Mouse (Mus musculus) lung, postnatal 0 days (tissue): Measurements from ENCODE around the gene Irx1. TPM values are rescaled to one million over a fixed set of nuclear protein-coding genes. Genes with fewer than 3 reads are reported as not detected.

ENCODE experiments used
- ATAC-seq: fragments of 200-750 bp; cut with Nextera tagmentation; 2 replicates; pipeline ENCODE4 v1.8.0; 2017; ENCODE audit warnings: moderate library complexity
- DNase-seq: peaks from one replicate; pipeline ENCODE4 v3.0.0-alpha.2; 2016; ENCODE audit warnings: low spot score
- H3K27ac ChIP-seq: fragments of 300-500 bp; sonication (generic); 2 replicates; pipeline ENCODE4 v1.5.1; 2014; ENCODE audit warnings: antibody characterized with exemption, mild to moderate bottlenecking, low read length, mixed read lengths
- H3K27me3 ChIP-seq: fragments of 300-500 bp; sonication (generic); replicated peaks from 2 replicates; pipeline ENCODE4 v1.6.1; 2014; ENCODE audit warnings: low read length, mixed read lengths; ENCODE audit not compliant: insufficient read depth
- H3K36me3 ChIP-seq: fragments of 300-500 bp; sonication (generic); 2 replicates; pipeline ENCODE4 v1.6.1; 2014; ENCODE audit warnings: low read length, mixed read lengths; ENCODE audit not compliant: insufficient read depth
- H3K4me1 ChIP-seq: fragments of 300-500 bp; sonication (generic); 2 replicates; pipeline ENCODE4 v1.6.1; 2014; ENCODE audit warnings: antibody characterized with exemption, low read depth, low read length, mixed read lengths; ENCODE audit not compliant: insufficient read depth
- H3K4me2 ChIP-seq: fragments of 300-500 bp; sonication (generic); replicated peaks from 2 replicates; pipeline ENCODE4 v1.6.1; 2014; ENCODE audit warnings: low read depth, mild to moderate bottlenecking, low read length, moderate library complexity, mixed read lengths
- H3K4me3 ChIP-seq: fragments of 300-500 bp; sonication (generic); 2 replicates; pipeline ENCODE4 v1.5.1; 2014; ENCODE audit warnings: low read depth, low read length
- H3K9ac ChIP-seq: fragments of 300-500 bp; sonication (generic); replicated peaks from 2 replicates; pipeline ENCODE4 v1.6.1; 2014; ENCODE audit warnings: low read depth, mild to moderate bottlenecking
- H3K9me3 ChIP-seq: fragments of 300-500 bp; sonication (generic); 2 replicates; pipeline ENCODE4 v1.6.1; 2016; ENCODE audit warnings: low read length, mixed read lengths
- CTCF ChIP-seq: IDR thresholded peaks from 2 replicates; pipeline ENCODE4 v1.5.1; 2016; ENCODE audit warnings: antibody characterized with exemption, mild to moderate bottlenecking
- EP300 ChIP-seq: IDR thresholded peaks from 2 replicates; pipeline ENCODE4 v1.6.1; 2016; ENCODE audit warnings: antibody characterized with exemption, mild to moderate bottlenecking, control low read depth
- WGBS: fragments of 180-500 bp; shearing (Covaris S2); extraction: QIAGEN DNeasy Blood & Tissue Kit; methylation state at CpG from one replicate; pipeline ENCODE4 v1.1.7; 2014; 5-methylcytosine and 5-hydroxymethylcytosine counted together
- polyA plus RNA-seq: library from polyadenylated mRNA; unstranded; fragments of >200 nt; fragmentation: Nextera tagmentation; extraction: Ambion mirVana; gene quantifications from 2 replicates; pipeline ENCODE4 v1.2.1, GENCODE M21; 2015

The Irx1 gene
- polyA plus RNA-seq, 1 experiment from 2014 or later: 20.6 TPM

DNA sequence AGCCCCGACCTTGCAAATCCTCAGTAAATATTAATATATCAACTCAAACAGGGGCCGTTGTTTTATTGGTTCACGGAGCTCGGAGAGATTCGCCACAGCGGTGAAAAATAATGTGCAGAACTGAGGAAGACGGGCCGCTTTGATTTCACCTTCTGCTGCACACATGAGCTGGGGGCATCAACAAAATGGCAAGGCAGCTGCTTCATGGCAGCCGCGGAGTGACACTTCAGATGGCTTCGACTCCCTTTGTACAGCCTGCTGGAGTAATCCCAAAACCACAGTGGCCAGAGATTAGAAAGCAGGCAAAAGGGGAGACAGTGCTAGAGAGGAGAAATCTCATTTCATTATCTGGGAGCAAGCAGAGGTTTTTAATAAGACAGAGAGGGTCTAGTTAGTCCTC lies 11.6 kb downstream of the Irx1 start:
- H3K4me2 ChIP-seq: no peak overlapping the region
- no peaks in the 10 kb centered on the region for H3K9me3 ChIP-seq
- H3K4me3 ChIP-seq: no peak overlapping the region
- no peaks in the 10 kb centered on the region for H3K4me1 ChIP-seq
- WGBS: 35% methylated on average over 11 of the region's 11 CpGs
- H3K36me3 ChIP-seq: no peaks in the 10 kb centered on the region
- H3K27ac ChIP-seq: no peak overlapping the region
- DNase-seq (no peak), ATAC-seq (no peak)
- no peak for TF ChIP-seq CTCF
- no peak for TF ChIP-seq EP300
- 0 out of 2 replicates have a peak, but pooled peaks cover 9% of the 10 kb centered on the region for H3K27me3 ChIP-seq
- no peak overlapping the region for H3K9ac ChIP-seq

- Histone ChIP-seq H3K36me3 (no peaks in the 10 kb centered on the region), H3K4me1 (no peaks in the 10 kb centered on the region), H3K4me3 (no peak overlapping the region), H3K9me3 (no peaks in the 10 kb centered on the region), H3K27ac (no peak overlapping the region), H3K9ac (no peak overlapping the region), H3K4me2 (no peak overlapping the region), H3K27me3 (no peaks in the 10 kb centered on the region)
- 34% methylated on average over 5 of the region's 5 CpGs for WGBS
- ATAC-seq: peak; percentile 78
- TF ChIP-seq CTCF (no peak), EP300 (no peak)
- peak; percentile 62 for DNase-seq
These were observed 13.7 kb downstream of the Irx1 start for GRCm38 (mm10) chr13:71949859-71950258.

DNA sequence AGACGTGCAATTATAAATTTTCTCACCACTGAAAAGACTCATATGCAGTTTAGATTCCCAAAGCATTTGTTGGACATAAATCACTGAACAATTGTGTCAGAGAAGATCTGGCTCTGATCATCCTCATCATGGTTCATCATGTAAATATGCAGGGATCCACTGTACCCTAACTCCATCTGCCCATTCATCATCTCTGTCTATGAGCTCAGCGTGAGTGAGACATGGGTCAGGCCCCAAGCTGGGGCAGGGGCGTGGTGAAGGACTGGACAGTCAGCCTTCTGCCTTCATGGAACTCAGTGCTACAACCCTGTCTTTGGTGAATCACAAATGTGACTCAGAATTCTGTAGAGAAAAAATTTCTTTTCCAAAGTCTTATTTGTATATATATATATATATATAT lies 53.2 kb downstream of the Irx1 start:
- Histone ChIP-seq H3K9ac (no peak overlapping the region), H3K4me3 (no peak overlapping the region), H3K36me3 (no peaks in the 10 kb centered on the region), H3K4me2 (no peak overlapping the region), H3K4me1 (no peaks in the 10 kb centered on the region), H3K9me3 (no peaks in the 10 kb centered on the region), H3K27me3 (no peaks in the 10 kb centered on the region), H3K27ac (no peak overlapping the region)
- WGBS: 61% methylated on average over 3 of the region's 3 CpGs
- no peak for TF ChIP-seq EP300
- no peak for TF ChIP-seq CTCF
- DNase-seq (no peak), ATAC-seq (no peak)
